Mouse (Mus musculus): ENCODE measurements around the gene Epha8. TPM values are rescaled to one million over a fixed set of nuclear protein-coding genes. Genes with fewer than 3 reads are reported as not detected.

The Epha8 gene
- total RNA-seq, 2 experiments from 2014 or later = not detected

- no peak for ATAC-seq (replicated peaks; ENCODE audit: low FRiP score, low TSS enrichment, poor library complexity, severe bottlenecking)
Measured at GRCm38 (mm10) chr4:136961642-136962285, 5.1 kb upstream of the Epha8 start.

GRCm38 (mm10) chr4:136960581-136960980 lies 4.0 kb upstream of the Epha8 start:
- no peak for ATAC-seq (replicated peaks; ENCODE audit: low FRiP score, low TSS enrichment, poor library complexity, severe bottlenecking)

GRCm38 (mm10) chr4:136960068-136960467 lies 3.5 kb upstream of the Epha8 start:
- no peak for ATAC-seq (replicated peaks; ENCODE audit: low FRiP score, low TSS enrichment, poor library complexity, severe bottlenecking)

GRCm38 (mm10) chr4:136954562-136954961 lies 2.1 kb downstream of the Epha8 start:
- ATAC-seq (replicated peaks; ENCODE audit: low FRiP score, low TSS enrichment, poor library complexity, severe bottlenecking) = no peak

GRCm38 (mm10) chr4:136949266-136949989 lies 7.2 kb downstream of the Epha8 start:
- no peak for ATAC-seq (replicated peaks; ENCODE audit: low FRiP score, low TSS enrichment, poor library complexity, severe bottlenecking)

- ATAC-seq (replicated peaks; ENCODE audit: low FRiP score, low TSS enrichment, poor library complexity, severe bottlenecking) = no peak
Measured at GRCm38 (mm10) chr4:136945397-136945796, 11.2 kb downstream of the Epha8 start.

- ATAC-seq (replicated peaks; ENCODE audit: low FRiP score, low TSS enrichment, poor library complexity, severe bottlenecking) = no peak
Measured at GRCm38 (mm10) chr4:136944558-136945350, 11.9 kb downstream of the Epha8 start.

GRCm38 (mm10) chr4:136943175-136943574 lies 13.4 kb downstream of the Epha8 start:
- ATAC-seq (replicated peaks; ENCODE audit: low FRiP score, low TSS enrichment, poor library complexity, severe bottlenecking) = no peak

- ATAC-seq (replicated peaks; ENCODE audit: low FRiP score, low TSS enrichment, poor library complexity, severe bottlenecking) = no peak
Measured at GRCm38 (mm10) chr4:136942761-136943160, 13.9 kb downstream of the Epha8 start.

- no peak for ATAC-seq (replicated peaks; ENCODE audit: low FRiP score, low TSS enrichment, poor library complexity, severe bottlenecking)
Measured at GRCm38 (mm10) chr4:136937935-136938334, 18.7 kb downstream of the Epha8 start.

- ATAC-seq (replicated peaks; ENCODE audit: low FRiP score, low TSS enrichment, poor library complexity, severe bottlenecking) = no peak
Measured at GRCm38 (mm10) chr4:136937344-136937743, 19.3 kb downstream of the Epha8 start.

GRCm38 (mm10) chr4:136934746-136935613 lies 21.6 kb downstream of the Epha8 start:
- ATAC-seq (replicated peaks; ENCODE audit: low FRiP score, low TSS enrichment, poor library complexity, severe bottlenecking) = no peak

- ATAC-seq (replicated peaks; ENCODE audit: low FRiP score, low TSS enrichment, poor library complexity, severe bottlenecking) = peak; percentile 53
Measured at GRCm38 (mm10) chr4:136930474-136930873, 26.1 kb downstream of the Epha8 start.

GRCm38 (mm10) chr4:136928928-136929327 lies 27.7 kb downstream of the Epha8 start:
- no peak for ATAC-seq (replicated peaks; ENCODE audit: low FRiP score, low TSS enrichment, poor library complexity, severe bottlenecking)

- no peak for ATAC-seq (replicated peaks; ENCODE audit: low FRiP score, low TSS enrichment, poor library complexity, severe bottlenecking)
Measured at GRCm38 (mm10) chr4:136925804-136926203, 30.8 kb downstream of the Epha8 start.

- peak; percentile 73 for ATAC-seq (replicated peaks; ENCODE audit: low FRiP score, low TSS enrichment, poor library complexity, severe bottlenecking)
Measured at GRCm38 (mm10) chr4:136924529-136924928, 32.1 kb downstream of the Epha8 start.

GRCm38 (mm10) chr4:136919526-136919925 lies 37.1 kb downstream of the Epha8 start:
- no peak for ATAC-seq (replicated peaks; ENCODE audit: low FRiP score, low TSS enrichment, poor library complexity, severe bottlenecking)

- ATAC-seq (replicated peaks; ENCODE audit: low FRiP score, low TSS enrichment, poor library complexity, severe bottlenecking) = no peak
Measured at GRCm38 (mm10) chr4:136918834-136919233, 37.8 kb downstream of the Epha8 start.

GRCm38 (mm10) chr4:136917165-136917524 lies 39.5 kb downstream of the Epha8 start:
- ATAC-seq (replicated peaks; ENCODE audit: low FRiP score, low TSS enrichment, poor library complexity, severe bottlenecking) = no peak

All from megakaryocyte-erythroid progenitor cell, adult 5-6 weeks (primary cell).